Mouse (Mus musculus) embryonic facial prominence, embryonic 11.5 days (tissue): Measurements from ENCODE around the gene Wnt6. TPM values are rescaled to one million over a fixed set of nuclear protein-coding genes. Genes with fewer than 3 reads are reported as not detected.
A peak's percentile ranks its signal among the peaks of the same experiment; 100 is the strongest.

Experiments
- ATAC-seq: fragments of 200-750 bp; cut with Nextera tagmentation; replicated peaks from 2 replicates; pipeline ENCODE4 v1.8.0; 2017; ENCODE audit warnings: low read depth; ENCODE audit not compliant: insufficient number of reproducible peaks, low FRiP score, low TSS enrichment
- DNase-seq: peaks from one replicate; pipeline ENCODE4 v3.0.0-alpha.2; 2015; ENCODE audit warnings: low spot score
- H3K27ac ChIP-seq: fragments of 300-500 bp; sonication (generic); replicated peaks from 2 replicates; pipeline ENCODE4 v1.5.1; 2014; ENCODE audit warnings: mild to moderate bottlenecking, low read depth, low read length, control low read depth
- H3K27me3 ChIP-seq: fragments of 300-500 bp; sonication (generic); 2 replicates; pipeline ENCODE4 v1.6.1; 2014; ENCODE audit warnings: mild to moderate bottlenecking, low read length, moderate library complexity, mixed read lengths; ENCODE audit not compliant: control insufficient read depth, insufficient read depth
- H3K36me3 ChIP-seq: fragments of 300-500 bp; sonication (generic); replicated peaks from 2 replicates; pipeline ENCODE4 v1.6.1; 2014; ENCODE audit warnings: low read depth, mild to moderate bottlenecking, low read length, moderate library complexity, mixed read lengths; ENCODE audit not compliant: control insufficient read depth, insufficient read depth
- H3K4me1 ChIP-seq: fragments of 300-500 bp; sonication (generic); 2 replicates; pipeline ENCODE4 v1.6.1; 2014; ENCODE audit warnings: low read length, mixed read lengths; ENCODE audit not compliant: control insufficient read depth, insufficient read depth
- H3K4me2 ChIP-seq: fragments of 300-500 bp; sonication (generic); 2 replicates; pipeline ENCODE4 v1.6.1; 2014; ENCODE audit warnings: low read depth, mild to moderate bottlenecking, control low read depth, low read length, moderate library complexity
- H3K4me3 ChIP-seq: fragments of 300-500 bp; sonication (generic); 2 replicates; pipeline ENCODE4 v1.5.1; 2014; ENCODE audit warnings: low read depth, low read length, control low read depth
- H3K9ac ChIP-seq: fragments of 300-500 bp; sonication (generic); replicated peaks from 2 replicates; pipeline ENCODE4 v1.6.1; 2014; ENCODE audit warnings: mild to moderate bottlenecking, control low read depth, low read length
- H3K9me3 ChIP-seq: fragments of 300-500 bp; sonication (generic); replicated peaks from 2 replicates; pipeline ENCODE4 v1.6.1; 2016; ENCODE audit warnings: mild to moderate bottlenecking, low read length, inconsistent platforms, mixed read lengths; ENCODE audit not compliant: control insufficient read depth
- WGBS: fragments of 180-500 bp; shearing (Covaris S2); extraction: QIAGEN DNeasy Blood & Tissue Kit; methylation state at CpG from one replicate; pipeline ENCODE4 v1.1.7; 2014; 5-methylcytosine and 5-hydroxymethylcytosine counted together
- polyA plus RNA-seq: library from polyadenylated mRNA; unstranded; fragments of >200 nt; fragmentation: Nextera tagmentation; extraction: Ambion mirVana; gene quantifications from 2 replicates; pipeline ENCODE4 v1.2.1, GENCODE M21; 2014

Wnt6 gene
- polyA plus RNA-seq = 15.5 and 19.1 TPM in 2 replicates

- Histone ChIP-seq H3K27ac (no peak within 1 kb of the TSS), H3K4me2 (peak within 1 kb of the TSS; percentile 88), H3K4me3 (peak within 1 kb of the TSS; percentile 45), H3K9ac (peak within 1 kb of the TSS; percentile 7), H3K27me3 (peaks cover 60% of the 10 kb centered on the region), H3K36me3 (no peaks in the 10 kb centered on the region), H3K9me3 (no peaks in the 10 kb centered on the region), H3K4me1 (peaks cover 8% of the 10 kb centered on the region)
- DNase-seq = no peak
- no peak for ATAC-seq
- no CpG with 5 or more reads among the region's 8 CpGs for WGBS
Observed at GRCm38 (mm10) chr1:74771845-74771930, at the start of gene Wnt6. TSS of gene Wnt6 (plus strand) at chr1:74771892.

GRCm38 (mm10) chr1:74723748-74724147, 47.9 kb upstream of the Wnt6 start:
- ATAC-seq = no peak
- Histone ChIP-seq H3K4me3 (no peak overlapping the region), H3K27ac (no peak overlapping the region), H3K27me3 (no peaks in the 10 kb centered on the region), H3K36me3 (no peaks in the 10 kb centered on the region), H3K4me2 (no peak overlapping the region), H3K9ac (no peak overlapping the region), H3K4me1 (no peaks in the 10 kb centered on the region), H3K9me3 (no peaks in the 10 kb centered on the region)
- 79% methylated on average over 2 of the region's 2 CpGs for WGBS
- peak; percentile 33 for DNase-seq

GRCm38 (mm10) chr1:74726114-74726513, 45.6 kb upstream of the Wnt6 start:
- ATAC-seq (no peak), DNase-seq (no peak)
- Histone ChIP-seq H3K27ac (no peak overlapping the region), H3K4me1 (no peaks in the 10 kb centered on the region), H3K4me3 (no peak overlapping the region), H3K4me2 (no peak overlapping the region), H3K9ac (no peak overlapping the region), H3K9me3 (no peaks in the 10 kb centered on the region), H3K27me3 (no peaks in the 10 kb centered on the region), H3K36me3 (no peaks in the 10 kb centered on the region)
- 77% methylated on average over 5 of the region's 5 CpGs for WGBS

GRCm38 (mm10) chr1:74726674-74727073, 45.0 kb upstream of the Wnt6 start:
- Histone ChIP-seq H3K27me3 (no peaks in the 10 kb centered on the region), H3K4me1 (no peaks in the 10 kb centered on the region), H3K9ac (no peak overlapping the region), H3K27ac (no peak overlapping the region), H3K4me3 (no peak overlapping the region), H3K4me2 (no peak overlapping the region), H3K36me3 (no peaks in the 10 kb centered on the region), H3K9me3 (no peaks in the 10 kb centered on the region)
- DNase-seq (no peak), ATAC-seq (no peak)
- 71% methylated on average over 5 of the region's 5 CpGs for WGBS

GRCm38 (mm10) chr1:74728446-74728845, 43.2 kb upstream of the Wnt6 start:
- WGBS = 74% methylated on average over 8 of the region's 8 CpGs

GRCm38 (mm10) chr1:74736977-74737376, 34.7 kb upstream of the Wnt6 start:
- ATAC-seq = no peak
- Histone ChIP-seq H3K27ac (no peak overlapping the region), H3K4me1 (no peaks in the 10 kb centered on the region), H3K9ac (no peak overlapping the region), H3K4me2 (no peak overlapping the region), H3K36me3 (no peaks in the 10 kb centered on the region), H3K9me3 (no peaks in the 10 kb centered on the region), H3K27me3 (no peaks in the 10 kb centered on the region), H3K4me3 (no peak overlapping the region)
- 91% methylated on average over 12 of the region's 12 CpGs for WGBS
- DNase-seq = no peak

More at GRCm38 (mm10) chr1:74728446-74728845, 43.2 kb upstream of the Wnt6 start:
- no peak overlapping the region for H3K27ac ChIP-seq
- no peak overlapping the region for H3K4me2 ChIP-seq
- H3K27me3 ChIP-seq = no peaks in the 10 kb centered on the region
- no peaks in the 10 kb centered on the region for H3K4me1 ChIP-seq
- H3K36me3 ChIP-seq = no peaks in the 10 kb centered on the region
- H3K9me3 ChIP-seq = no peaks in the 10 kb centered on the region
- ATAC-seq (no peak), DNase-seq (no peak)
- no peak overlapping the region for H3K9ac ChIP-seq
- no peak overlapping the region for H3K4me3 ChIP-seq

- H3K27ac ChIP-seq = no peak overlapping the region
- WGBS = 87% methylated on average over 7 of the region's 7 CpGs
- ATAC-seq = no peak
- H3K27me3 ChIP-seq = no peaks in the 10 kb centered on the region
- no peak overlapping the region for H3K9ac ChIP-seq
- no peak overlapping the region for H3K4me2 ChIP-seq
- no peak overlapping the region for H3K4me3 ChIP-seq
- H3K9me3 ChIP-seq = no peaks in the 10 kb centered on the region
- H3K36me3 ChIP-seq = no peaks in the 10 kb centered on the region
- DNase-seq = no peak
- no peaks in the 10 kb centered on the region for H3K4me1 ChIP-seq
Observed at GRCm38 (mm10) chr1:74737500-74737899, 34.2 kb upstream of the Wnt6 start.

GRCm38 (mm10) chr1:74740846-74741245, 30.8 kb upstream of the Wnt6 start:
- Histone ChIP-seq H3K9ac (no peak overlapping the region), H3K9me3 (no peaks in the 10 kb centered on the region), H3K4me2 (no peak overlapping the region), H3K4me3 (no peak overlapping the region), H3K36me3 (no peaks in the 10 kb centered on the region), H3K27ac (no peak overlapping the region), H3K27me3 (no peaks in the 10 kb centered on the region), H3K4me1 (no peaks in the 10 kb centered on the region)
- ATAC-seq = no peak
- 77% methylated on average over 7 of the region's 7 CpGs for WGBS
- DNase-seq = no peak

GRCm38 (mm10) chr1:74747335-74747734, 24.4 kb upstream of the Wnt6 start:
- no peak for DNase-seq
- Histone ChIP-seq H3K27me3 (peaks cover 3% of the 10 kb centered on the region; the same call in 1 of the 2 replicates), H3K27ac (no peak overlapping the region), H3K9me3 (no peaks in the 10 kb centered on the region), H3K4me1 (no peaks in the 10 kb centered on the region), H3K9ac (no peak overlapping the region), H3K4me2 (no peak overlapping the region), H3K4me3 (no peak overlapping the region), H3K36me3 (no peaks in the 10 kb centered on the region)
- 71% methylated on average over 5 of the region's 5 CpGs for WGBS
- ATAC-seq = 0 out of 2 replicates have a peak, but pooled peaks have one; percentile 48
